Mouse (Mus musculus): Measurements from ENCODE around the gene Upf2.
A peak's percentile ranks its signal among the peaks of the same experiment; 100 is the strongest.

The Upf2 gene

GRCm38 (mm10) chr2:5950766-5951595, at the start of gene Upf2:
Gene Upf2, plus strand, starts transcription at chr2:5951469.
- peak; percentile 95 for DNase-seq (ENCODE audit: low spot score)

GRCm38 (mm10) chr2:5906092-5906491, 45.2 kb upstream of the Upf2 start:
- DNase-seq (ENCODE audit: low spot score), result peak; percentile 7

DNA sequence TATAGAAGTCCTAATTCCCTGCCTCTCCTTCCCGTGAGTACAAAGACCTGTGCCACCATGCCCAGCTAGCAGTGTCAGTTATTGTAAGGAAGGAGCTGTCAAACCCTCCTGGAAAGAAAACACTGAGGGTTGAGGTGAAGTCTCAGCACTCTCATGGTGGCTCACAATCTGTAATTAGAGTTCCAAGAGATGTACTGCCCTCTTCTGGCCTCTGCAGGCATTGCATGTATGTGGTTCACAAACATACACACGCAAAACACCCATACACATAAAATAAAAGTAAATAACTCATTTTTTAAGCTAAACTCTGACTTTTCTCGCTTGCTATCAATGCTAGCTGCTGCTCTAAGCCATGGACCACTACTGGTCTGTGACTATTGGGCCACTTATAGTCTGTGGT, 44.6 kb upstream of the Upf2 start:
- peak; percentile 27 for DNase-seq (ENCODE audit: low spot score)

DNA sequence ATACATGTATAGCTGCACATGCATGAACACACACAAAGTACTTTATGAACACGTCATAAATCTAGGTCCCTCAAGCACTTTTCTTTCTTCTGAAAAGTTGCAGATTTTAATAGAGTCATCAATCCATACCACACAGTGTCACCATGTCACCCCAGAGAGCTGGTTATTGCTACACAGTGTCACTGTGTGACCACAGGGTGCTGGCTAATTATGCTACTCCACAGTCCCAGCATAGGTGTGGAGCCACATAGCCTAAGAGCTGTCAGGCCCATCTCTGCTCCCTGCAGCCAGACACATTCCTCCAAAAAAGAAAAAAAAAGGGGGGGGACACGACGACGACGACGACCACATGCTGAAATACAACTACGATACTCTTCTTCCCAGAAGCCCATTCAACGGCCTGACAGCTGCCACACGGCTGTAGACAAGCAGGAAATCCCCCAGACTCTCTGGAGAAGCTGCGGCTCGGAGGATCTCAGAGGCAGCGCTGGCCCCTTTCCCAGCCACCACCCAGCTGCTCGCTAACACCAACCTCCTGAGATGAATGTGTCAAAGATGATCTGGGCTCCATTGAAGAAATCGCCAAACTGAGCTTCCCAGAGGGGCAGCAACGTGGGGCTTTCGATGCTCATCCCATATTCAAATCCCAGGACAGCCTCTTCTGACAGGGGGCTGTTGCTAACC, 39.8 kb upstream of the Upf2 start:
- DNase-seq (ENCODE audit: low spot score), result no peak

DNA sequence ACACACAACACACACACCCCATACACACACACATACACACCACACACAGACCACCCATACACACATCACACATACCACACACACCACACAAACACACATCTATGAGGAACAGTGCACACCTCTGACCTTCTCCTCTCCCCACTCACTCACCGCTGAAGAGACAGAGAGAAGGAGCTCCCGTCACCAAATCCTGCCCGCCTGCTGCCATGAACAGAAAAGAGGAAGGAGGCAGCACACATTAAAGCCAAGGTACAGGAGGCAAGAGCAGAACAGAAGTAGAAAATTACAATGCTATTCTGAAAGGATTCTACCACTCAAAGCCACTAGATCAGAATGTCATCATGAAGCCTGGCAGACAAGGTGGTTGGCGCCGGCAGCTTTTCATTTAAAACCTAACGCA, 28.4 kb upstream of the Upf2 start:
- DNase-seq (ENCODE audit: low spot score), result no peak

- no peak for DNase-seq (ENCODE audit: low spot score)
These were observed 27.5 kb upstream of the Upf2 start for GRCm38 (mm10) chr2:5923786-5924185.

- DNase-seq (ENCODE audit: low spot score), result no peak
These were observed 23.8 kb upstream of the Upf2 start for GRCm38 (mm10) chr2:5927481-5927880.

DNA sequence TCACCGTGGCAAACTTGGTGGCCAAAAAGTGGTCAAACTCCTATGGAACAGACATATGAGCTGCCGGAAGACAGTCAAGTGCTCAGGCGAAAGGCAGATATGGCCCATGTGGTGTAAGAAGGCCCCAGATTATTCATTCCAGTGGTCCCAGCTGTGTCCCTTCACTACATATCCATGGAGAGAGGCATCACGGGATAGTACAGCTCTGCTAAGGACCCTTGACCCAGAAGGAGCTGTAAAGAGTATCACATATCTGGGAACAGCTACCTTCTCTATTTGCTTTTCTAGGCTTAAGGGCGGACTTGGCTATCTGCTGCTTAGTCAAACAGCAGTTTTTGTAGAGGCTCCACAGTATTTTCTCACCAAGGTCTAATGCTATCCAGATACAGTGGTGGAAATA, 21.5 kb upstream of the Upf2 start:
- DNase-seq (ENCODE audit: low spot score), result no peak

DNA sequence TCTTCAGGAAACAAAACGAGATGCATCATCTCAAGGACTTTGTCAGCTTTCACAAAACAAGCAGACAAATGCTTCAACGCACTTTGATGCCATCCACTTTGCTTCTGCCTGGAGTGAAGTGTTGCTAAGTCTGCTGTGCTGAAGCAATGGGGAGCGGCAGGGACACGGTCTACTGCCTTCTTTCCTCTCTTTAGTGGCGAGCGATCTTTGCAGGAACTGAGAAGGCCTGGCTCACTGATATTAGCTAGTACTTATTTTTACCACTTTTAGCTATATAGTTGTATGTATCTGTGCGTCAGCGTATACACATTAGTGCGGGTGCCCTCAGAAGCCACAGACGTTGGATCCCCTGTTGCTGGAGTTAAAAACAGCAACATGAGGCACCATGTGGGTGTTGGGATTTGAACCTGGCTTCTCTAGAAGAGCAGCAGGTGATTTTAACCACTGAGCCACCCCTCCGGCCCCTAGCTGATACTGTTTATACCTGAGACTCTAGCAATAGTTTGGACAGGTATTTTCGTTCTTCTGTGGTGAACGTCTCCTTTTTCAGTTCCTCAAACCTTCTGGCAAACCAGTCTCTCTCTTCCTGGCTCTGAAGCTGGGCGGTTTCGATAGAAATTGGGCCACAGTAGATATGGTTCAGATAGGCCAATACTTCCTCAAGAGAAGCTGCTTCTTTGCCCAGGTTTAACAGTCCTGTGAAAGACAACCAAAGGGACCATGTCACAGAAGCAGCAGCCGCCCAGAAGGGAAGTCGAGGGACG, 20.8 kb upstream of the Upf2 start:
- no peak for DNase-seq (ENCODE audit: low spot score)

- DNase-seq (ENCODE audit: low spot score), result no peak
These were observed 19.3 kb upstream of the Upf2 start for GRCm38 (mm10) chr2:5931938-5932337.

GRCm38 (mm10) chr2:5934936-5935335, 16.3 kb upstream of the Upf2 start:
- no peak for DNase-seq (ENCODE audit: low spot score)

- DNase-seq (ENCODE audit: low spot score), result no peak
These were observed 15.2 kb upstream of the Upf2 start for GRCm38 (mm10) chr2:5936068-5936467.

DNA sequence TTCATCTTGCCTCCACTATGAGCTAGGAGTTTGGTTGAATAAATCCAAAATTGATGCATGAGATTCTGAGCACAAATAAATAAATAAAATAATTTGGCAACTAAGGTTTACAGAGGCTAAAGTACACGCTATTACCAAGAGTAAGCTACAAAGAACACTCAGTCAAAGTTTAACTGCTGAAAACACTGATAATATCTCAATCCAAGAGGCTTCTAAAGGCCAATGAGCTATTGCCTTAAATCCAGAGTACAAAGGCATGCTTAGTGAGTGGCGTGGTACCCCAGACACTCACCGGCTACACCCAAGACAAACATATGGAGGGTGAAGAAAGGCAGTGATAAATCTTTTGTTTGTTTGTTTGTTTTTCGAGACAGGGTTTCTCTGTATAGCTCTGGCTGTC, 14.7 kb upstream of the Upf2 start:
- DNase-seq (ENCODE audit: low spot score), result no peak

DNA sequence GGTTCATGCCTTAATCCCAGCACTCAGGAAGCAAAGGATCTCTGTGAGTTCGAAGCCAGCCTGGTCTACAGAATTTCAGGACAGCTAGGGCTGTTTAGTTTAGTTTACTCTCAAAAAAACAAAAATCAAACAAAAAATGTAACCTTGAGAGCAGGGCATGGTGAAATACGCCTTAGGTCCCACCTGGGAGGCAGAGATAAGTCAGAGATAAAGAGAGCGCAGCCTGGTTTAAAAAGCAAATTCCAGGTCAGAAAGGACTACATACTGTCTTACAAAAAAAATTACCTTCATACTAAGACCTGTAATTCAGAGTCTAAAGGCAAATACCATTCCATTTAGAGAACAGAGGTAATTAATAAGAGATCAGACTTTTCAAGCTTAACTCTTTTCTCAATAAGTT, 11.9 kb upstream of the Upf2 start:
- DNase-seq (ENCODE audit: low spot score), result no peak

GRCm38 (mm10) chr2:5939911-5940310, 11.4 kb upstream of the Upf2 start:
- DNase-seq (ENCODE audit: low spot score), result no peak

DNA sequence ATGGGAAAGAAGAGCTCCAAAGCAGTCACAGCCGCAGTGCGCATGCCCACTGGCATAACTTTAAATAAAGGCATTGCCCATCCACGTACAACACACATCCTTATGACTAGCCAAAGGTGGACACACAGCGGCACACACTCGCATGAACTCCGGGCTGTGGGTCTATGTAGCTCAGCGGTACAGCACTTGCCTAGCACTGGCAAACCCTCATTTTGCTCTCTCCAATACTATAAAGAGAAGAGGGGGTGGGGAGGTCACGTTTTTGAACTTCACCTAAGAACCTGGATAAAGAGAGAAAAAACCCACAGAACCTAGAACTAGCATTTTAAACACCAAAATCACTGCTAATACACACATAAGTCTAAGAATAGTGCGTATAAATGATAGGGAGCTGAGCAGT, 10.3 kb upstream of the Upf2 start:
- DNase-seq (ENCODE audit: low spot score), result no peak

GRCm38 (mm10) chr2:5941861-5942415, 9.3 kb upstream of the Upf2 start:
- no peak for DNase-seq (ENCODE audit: low spot score)

- peak; percentile 60 for DNase-seq (ENCODE audit: low spot score)
These were observed 8.7 kb upstream of the Upf2 start, which contains the start of gene Dhtkd1 for GRCm38 (mm10) chr2:5942416-5943032. Gene Dhtkd1, minus strand, starts transcription at chr2:5942792.

GRCm38 (mm10) chr2:5943071-5943470, 8.2 kb upstream of the Upf2 start:
- DNase-seq (ENCODE audit: low spot score), result no peak

DNA sequence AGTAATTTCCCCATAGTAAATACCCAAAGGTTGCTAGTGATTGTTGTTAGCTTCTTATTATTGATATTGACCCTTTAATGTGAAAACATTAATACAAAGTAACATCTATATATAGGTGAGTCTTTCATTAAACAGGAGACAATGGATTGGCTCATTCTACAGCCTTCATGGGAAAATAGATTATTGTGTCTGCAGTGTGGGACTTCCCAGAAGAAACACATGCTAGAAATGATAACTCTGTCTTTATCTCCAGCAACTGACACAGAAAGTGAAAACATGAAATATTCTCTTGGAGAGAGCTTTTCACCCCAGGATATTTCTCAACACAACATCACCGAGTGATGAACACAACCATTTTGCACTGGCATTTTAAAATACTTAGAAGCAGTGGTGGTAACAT, 5.6 kb upstream of the Upf2 start:
- DNase-seq (ENCODE audit: low spot score), result no peak

- no peak for DNase-seq (ENCODE audit: low spot score)
These were observed 4.4 kb upstream of the Upf2 start for GRCm38 (mm10) chr2:5946876-5947275.

GRCm38 (mm10) chr2:5948964-5949363, 2.3 kb upstream of the Upf2 start:
- no peak for DNase-seq (ENCODE audit: low spot score)

Data from urinary bladder, postnatal 14 days (tissue).